Mouse (Mus musculus): Measurements from ENCODE around the gene Cpt1b. TPM values are rescaled to one million over a fixed set of nuclear protein-coding genes. Genes with fewer than 3 reads are reported as not detected.

Gene Cpt1b
- polyA plus RNA-seq, 1 experiment from 2014 or later, result not detected

- Histone ChIP-seq H3K4me1 (ENCODE audit: control insufficient read depth, insufficient read depth, low read length) (no peaks in the 10 kb centered on the region), H3K4me3 (ENCODE audit: low read depth, low read length) (no peak overlapping the region), H3K36me3 (ENCODE audit: control insufficient read depth, insufficient read depth, low read length) (no peaks in the 10 kb centered on the region), H3K4me2 (ENCODE audit: low read depth) (no peak overlapping the region), H3K27ac (ENCODE audit: low read depth, low read length) (no peak overlapping the region), H3K9me3 (ENCODE audit: control insufficient read depth, low read length) (no peaks in the 10 kb centered on the region), H3K27me3 (ENCODE audit: control insufficient read depth, insufficient read depth, low read length) (no peaks in the 10 kb centered on the region), H3K9ac (ENCODE audit: low read length) (no peak overlapping the region)
- ATAC-seq (ENCODE audit: insufficient read depth, low FRiP score, low TSS enrichment), result no peak
- no peak for DNase-seq (ENCODE audit: low spot score)
- WGBS, result 90% methylated on average over 8 of the region's 8 CpGs
Measured at GRCm38 (mm10) chr15:89415282-89415681, 10.4 kb downstream of the Cpt1b start.

- Histone ChIP-seq H3K4me3 (ENCODE audit: low read depth, low read length) (no peak within 1 kb of the TSS), H3K4me1 (ENCODE audit: control insufficient read depth, insufficient read depth, low read length) (no peaks in the 10 kb centered on the region), H3K4me2 (ENCODE audit: low read depth) (no peak within 1 kb of the TSS), H3K27me3 (ENCODE audit: control insufficient read depth, insufficient read depth, low read length) (no peaks in the 10 kb centered on the region), H3K9ac (ENCODE audit: low read length) (no peak within 1 kb of the TSS), H3K9me3 (ENCODE audit: control insufficient read depth, low read length) (no peaks in the 10 kb centered on the region; the same call in 1 of the 2 replicates), H3K27ac (ENCODE audit: low read depth, low read length) (no peak within 1 kb of the TSS), H3K36me3 (ENCODE audit: control insufficient read depth, insufficient read depth, low read length) (no peaks in the 10 kb centered on the region)
- DNase-seq (ENCODE audit: low spot score), result no peak
- 86% methylated on average over 22 of the region's 24 CpGs for WGBS
- ATAC-seq (ENCODE audit: insufficient read depth, low FRiP score, low TSS enrichment), result no peak
Measured at GRCm38 (mm10) chr15:89410118-89410517, 15.5 kb downstream of the Cpt1b start, which contains the start of gene Syce3. TSS of gene Syce3 (minus strand) at chr15:89410503.

- Histone ChIP-seq H3K9ac (ENCODE audit: low read length) (no peak overlapping the region), H3K4me1 (ENCODE audit: control insufficient read depth, insufficient read depth, low read length) (no peaks in the 10 kb centered on the region), H3K36me3 (ENCODE audit: control insufficient read depth, insufficient read depth, low read length) (no peaks in the 10 kb centered on the region), H3K4me3 (ENCODE audit: low read depth, low read length) (no peak overlapping the region), H3K27ac (ENCODE audit: low read depth, low read length) (no peak overlapping the region), H3K4me2 (ENCODE audit: low read depth) (no peak overlapping the region), H3K9me3 (ENCODE audit: control insufficient read depth, low read length) (no peaks in the 10 kb centered on the region; the same call in 1 of the 2 replicates), H3K27me3 (ENCODE audit: control insufficient read depth, insufficient read depth, low read length) (no peaks in the 10 kb centered on the region)
- no peak for ATAC-seq (ENCODE audit: insufficient read depth, low FRiP score, low TSS enrichment)
- DNase-seq (ENCODE audit: low spot score), result no peak
Measured at GRCm38 (mm10) chr15:89406691-89407090, 19.0 kb downstream of the Cpt1b start.

GRCm38 (mm10) chr15:89404831-89405623 lies 20.6 kb downstream of the Cpt1b start:
- WGBS, result 87% methylated on average over 10 of the region's 10 CpGs

GRCm38 (mm10) chr15:89402471-89402870 lies 23.2 kb downstream of the Cpt1b start:
- ATAC-seq (ENCODE audit: insufficient read depth, low FRiP score, low TSS enrichment) (no peak), DNase-seq (ENCODE audit: low spot score) (no peak)
- Histone ChIP-seq H3K4me3 (ENCODE audit: low read depth, low read length) (no peak overlapping the region), H3K27ac (ENCODE audit: low read depth, low read length) (no peak overlapping the region), H3K4me1 (ENCODE audit: control insufficient read depth, insufficient read depth, low read length) (no peaks in the 10 kb centered on the region), H3K36me3 (ENCODE audit: control insufficient read depth, insufficient read depth, low read length) (no peaks in the 10 kb centered on the region), H3K4me2 (ENCODE audit: low read depth) (no peak overlapping the region), H3K9me3 (ENCODE audit: control insufficient read depth, low read length) (no peaks in the 10 kb centered on the region), H3K9ac (ENCODE audit: low read length) (no peak overlapping the region), H3K27me3 (ENCODE audit: control insufficient read depth, insufficient read depth, low read length) (no peaks in the 10 kb centered on the region)
- 86% methylated on average over 1 of the region's 1 CpGs for WGBS

More at GRCm38 (mm10) chr15:89404831-89405623, 20.6 kb downstream of the Cpt1b start:
- Histone ChIP-seq H3K4me1 (ENCODE audit: control insufficient read depth, insufficient read depth, low read length) (no peaks in the 10 kb centered on the region), H3K9ac (ENCODE audit: low read length) (no peak overlapping the region), H3K27ac (ENCODE audit: low read depth, low read length) (no peak overlapping the region), H3K27me3 (ENCODE audit: control insufficient read depth, insufficient read depth, low read length) (no peaks in the 10 kb centered on the region), H3K4me3 (ENCODE audit: low read depth, low read length) (no peak overlapping the region), H3K9me3 (ENCODE audit: control insufficient read depth, low read length) (no peaks in the 10 kb centered on the region; the same call in 1 of the 2 replicates), H3K36me3 (ENCODE audit: control insufficient read depth, insufficient read depth, low read length) (no peaks in the 10 kb centered on the region), H3K4me2 (ENCODE audit: low read depth) (no peak overlapping the region)
- DNase-seq (ENCODE audit: low spot score) (no peak), ATAC-seq (ENCODE audit: insufficient read depth, low FRiP score, low TSS enrichment) (no peak)

- WGBS, result 62% methylated on average over 1 of the region's 1 CpGs
- DNase-seq (ENCODE audit: low spot score), result no peak
- Histone ChIP-seq H3K27me3 (ENCODE audit: control insufficient read depth, insufficient read depth, low read length) (no peaks in the 10 kb centered on the region), H3K27ac (ENCODE audit: low read depth, low read length) (no peak overlapping the region), H3K4me1 (ENCODE audit: control insufficient read depth, insufficient read depth, low read length) (no peaks in the 10 kb centered on the region), H3K9me3 (ENCODE audit: control insufficient read depth, low read length) (no peaks in the 10 kb centered on the region), H3K4me3 (ENCODE audit: low read depth, low read length) (no peak overlapping the region), H3K9ac (ENCODE audit: low read length) (no peak overlapping the region), H3K4me2 (ENCODE audit: low read depth) (no peak overlapping the region), H3K36me3 (ENCODE audit: control insufficient read depth, insufficient read depth, low read length) (no peaks in the 10 kb centered on the region)
- no peak for ATAC-seq (ENCODE audit: insufficient read depth, low FRiP score, low TSS enrichment)
Measured at GRCm38 (mm10) chr15:89399716-89400115, 25.9 kb downstream of the Cpt1b start.

GRCm38 (mm10) chr15:89398146-89398545 lies 27.5 kb downstream of the Cpt1b start:
- ATAC-seq (ENCODE audit: insufficient read depth, low FRiP score, low TSS enrichment) (no peak), DNase-seq (ENCODE audit: low spot score) (no peak)
- Histone ChIP-seq H3K4me2 (ENCODE audit: low read depth) (no peak overlapping the region), H3K9me3 (ENCODE audit: control insufficient read depth, low read length) (no peaks in the 10 kb centered on the region), H3K9ac (ENCODE audit: low read length) (no peak overlapping the region), H3K36me3 (ENCODE audit: control insufficient read depth, insufficient read depth, low read length) (no peaks in the 10 kb centered on the region), H3K27me3 (ENCODE audit: control insufficient read depth, insufficient read depth, low read length) (no peaks in the 10 kb centered on the region), H3K4me1 (ENCODE audit: control insufficient read depth, insufficient read depth, low read length) (no peaks in the 10 kb centered on the region), H3K27ac (ENCODE audit: low read depth, low read length) (no peak overlapping the region), H3K4me3 (ENCODE audit: low read depth, low read length) (no peak overlapping the region)
- WGBS, result 78% methylated on average over 2 of the region's 2 CpGs

GRCm38 (mm10) chr15:89396883-89397282 lies 28.8 kb downstream of the Cpt1b start:
- H3K9me3 ChIP-seq (ENCODE audit: control insufficient read depth, low read length), result no peaks in the 10 kb centered on the region
- H3K27ac ChIP-seq (ENCODE audit: low read depth, low read length), result no peak overlapping the region
- DNase-seq (ENCODE audit: low spot score) (no peak), ATAC-seq (ENCODE audit: insufficient read depth, low FRiP score, low TSS enrichment) (no peak)
- H3K27me3 ChIP-seq (ENCODE audit: control insufficient read depth, insufficient read depth, low read length), result no peaks in the 10 kb centered on the region
- 92% methylated on average over 4 of the region's 4 CpGs for WGBS
- H3K4me3 ChIP-seq (ENCODE audit: low read depth, low read length), result no peak overlapping the region
- no peaks in the 10 kb centered on the region for H3K36me3 ChIP-seq (ENCODE audit: control insufficient read depth, insufficient read depth, low read length)
- H3K4me1 ChIP-seq (ENCODE audit: control insufficient read depth, insufficient read depth, low read length), result no peaks in the 10 kb centered on the region
- H3K9ac ChIP-seq (ENCODE audit: low read length), result no peak overlapping the region
- no peak overlapping the region for H3K4me2 ChIP-seq (ENCODE audit: low read depth)

- no peaks in the 10 kb centered on the region for H3K9me3 ChIP-seq (ENCODE audit: control insufficient read depth, low read length)
- ATAC-seq (ENCODE audit: insufficient read depth, low FRiP score, low TSS enrichment), result no peak
- 93% methylated on average over 10 of the region's 10 CpGs for WGBS
Measured at GRCm38 (mm10) chr15:89390081-89390480, 35.6 kb downstream of the Cpt1b start.

More at GRCm38 (mm10) chr15:89390081-89390480, 35.6 kb downstream of the Cpt1b start:
- no peak overlapping the region for H3K9ac ChIP-seq (ENCODE audit: low read length)
- H3K27ac ChIP-seq (ENCODE audit: low read depth, low read length), result no peak overlapping the region
- H3K27me3 ChIP-seq (ENCODE audit: control insufficient read depth, insufficient read depth, low read length), result no peaks in the 10 kb centered on the region
- H3K36me3 ChIP-seq (ENCODE audit: control insufficient read depth, insufficient read depth, low read length), result no peaks in the 10 kb centered on the region
- H3K4me1 ChIP-seq (ENCODE audit: control insufficient read depth, insufficient read depth, low read length), result no peaks in the 10 kb centered on the region
- H3K4me3 ChIP-seq (ENCODE audit: low read depth, low read length), result no peak overlapping the region
- no peak for DNase-seq (ENCODE audit: low spot score)
- H3K4me2 ChIP-seq (ENCODE audit: low read depth), result no peak overlapping the region
